In genomic region chr8:9471290-9471689, GRCm38 (mm10) we compare ENCODE assay signal across 17 mouse cellular contexts.
"Had no signal": no experiment of that assay in that cellular context is flagged by ENCODE, and none has a peak within 500 bp of the region (broad histone marks: within the 10 kb centered on the region; RNA-seq: fewer than 3 reads in every experiment).

No protein-coding gene starts in this region.

- DNase-seq: kidney, adult 18-20 months; kidney, adult 9 months; kidney, postnatal 25 days; layer of hippocampus, adult 9-11 months; liver, postnatal 0 days; lung, embryonic 14.5 days; thymus, adult 18-20 months; thymus, postnatal 36 days had no signal

- H3K36me3 ChIP-seq: midbrain, embryonic 15.5 days; neural tube, embryonic 13.5 days had no signal

- H3K9ac ChIP-seq: liver, embryonic 14.5 days; liver, postnatal 0 days; lung, embryonic 14.5 days; midbrain, embryonic 15.5 days; neural tube, embryonic 13.5 days had no signal

- H3K27ac ChIP-seq: kidney, postnatal 0 days; layer of hippocampus, adult 2 months; liver, embryonic 14.5 days; macrophage; midbrain, embryonic 15.5 days; neural tube, embryonic 13.5 days had no signal

- H3K4me3 ChIP-seq: layer of hippocampus, adult 2 months; midbrain, embryonic 15.5 days; myocyte; neural tube, embryonic 13.5 days had no signal

- ATAC-seq: liver, postnatal 0 days; lung, postnatal 0 days; midbrain, embryonic 15.5 days had no signal

- H3K9me3 ChIP-seq: midbrain, embryonic 15.5 days; neural tube, embryonic 13.5 days had no signal

- H3K27me3 ChIP-seq: midbrain, embryonic 15.5 days; neural tube, embryonic 13.5 days had no signal

- H3K4me2 ChIP-seq: liver, embryonic 11.5 days; lung, embryonic 14.5 days; midbrain, embryonic 15.5 days; neural tube, embryonic 13.5 days had no signal

- H3K4me1 ChIP-seq: neural tube, embryonic 13.5 days had no signal
